Mouse (Mus musculus) olfactory bulb, adult 2 months (tissue): Measurements from ENCODE around the gene Gm2a.

Experiments used
- CTCF ChIP-seq: fragments of 200-500 bp; IDR thresholded peaks from 2 replicates; pipeline ENCODE4 v1.5.1; 2012; ENCODE audit warnings: low read depth, mild to moderate bottlenecking, low read length, moderate library complexity; ENCODE audit not compliant: insufficient read depth
- POLR2A ChIP-seq: fragments of 200-500 bp; IDR thresholded peaks from 2 replicates; pipeline ENCODE4 v1.6.1; 2012; ENCODE audit warnings: mild to moderate bottlenecking, low read depth, low read length, moderate library complexity; ENCODE audit not compliant: insufficient read depth

- TF ChIP-seq POLR2A, result no peak
- TF ChIP-seq CTCF, result no peak
Measured at GRCm38 (mm10) chr11:55151608-55152007, 53.7 kb downstream of the Gm2a start, which contains the start of gene Slc36a3.
